Mouse (Mus musculus) embryonic facial prominence, embryonic 12.5 days (tissue): ENCODE results near the gene Sugct. TPM values are rescaled to one million over a fixed set of nuclear protein-coding genes. Genes with fewer than 3 reads are reported as not detected.

ENCODE experiments used
- ATAC-seq: fragments of 200-750 bp; cut with Nextera tagmentation; 2 replicates; pipeline ENCODE4 v1.8.0; 2017; ENCODE audit not compliant: insufficient number of reproducible peaks, insufficient read depth, low FRiP score, low TSS enrichment
- H3K27ac ChIP-seq: fragments of 300-500 bp; sonication (generic); 2 replicates; pipeline ENCODE4 v1.5.1; 2016; ENCODE audit warnings: mild to moderate bottlenecking
- H3K27me3 ChIP-seq: fragments of 300-500 bp; sonication (generic); 2 replicates; pipeline ENCODE4 v1.6.1; 2016; ENCODE audit warnings: mild to moderate bottlenecking, moderate library complexity
- H3K36me3 ChIP-seq: fragments of 300-500 bp; sonication (generic); 2 replicates; pipeline ENCODE4 v1.6.1; 2016; ENCODE audit warnings: mild to moderate bottlenecking
- H3K4me1 ChIP-seq: fragments of 300-500 bp; sonication (generic); 2 replicates; pipeline ENCODE4 v1.6.1; 2016
- H3K4me2 ChIP-seq: fragments of 300-500 bp; sonication (generic); replicated peaks from 2 replicates; pipeline ENCODE4 v1.6.1; 2016; ENCODE audit warnings: mild to moderate bottlenecking, moderate library complexity
- H3K4me3 ChIP-seq: fragments of 300-500 bp; sonication (generic); 2 replicates; pipeline ENCODE4 v1.5.1; 2016; ENCODE audit warnings: mild to moderate bottlenecking
- H3K9ac ChIP-seq: fragments of 300-500 bp; sonication (generic); 2 replicates; pipeline ENCODE4 v1.6.1; 2016; ENCODE audit warnings: mild to moderate bottlenecking, moderate library complexity
- H3K9me3 ChIP-seq: fragments of 300-500 bp; sonication (generic); 2 replicates; pipeline ENCODE4 v1.6.1; 2016; ENCODE audit warnings: mild to moderate bottlenecking, moderate library complexity
- WGBS: fragments of 180-500 bp; shearing (Covaris S2); methylation state at CpG from one replicate; pipeline ENCODE4 v1.1.7; 2016; 5-methylcytosine and 5-hydroxymethylcytosine counted together
- polyA plus RNA-seq: library from polyadenylated mRNA; unstranded; fragments of >200 nt; fragmentation: Nextera tagmentation; extraction: Ambion mirVana; gene quantifications from 2 replicates; pipeline ENCODE4 v1.2.1, GENCODE M21; 2016

Sugct gene
- polyA plus RNA-seq, 1 experiment from 2014 or later: 5.3 TPM

GRCm38 (mm10) chr13:17245936-17246335 is 449.4 kb downstream of the Sugct start:
- H3K9ac ChIP-seq: no peak overlapping the region
- no peak overlapping the region for H3K27ac ChIP-seq
- H3K4me3 ChIP-seq: no peak overlapping the region
- H3K4me2 ChIP-seq: no peak overlapping the region
- 72% methylated on average over 3 of the region's 3 CpGs for WGBS
- no peaks in the 10 kb centered on the region for H3K9me3 ChIP-seq
- no peaks in the 10 kb centered on the region for H3K27me3 ChIP-seq
- ATAC-seq: no peak
- no peaks in the 10 kb centered on the region for H3K36me3 ChIP-seq
- no peaks in the 10 kb centered on the region for H3K4me1 ChIP-seq

- Histone ChIP-seq H3K27me3 (no peaks in the 10 kb centered on the region), H3K4me2 (no peak overlapping the region), H3K4me3 (no peak overlapping the region), H3K9ac (no peak overlapping the region), H3K9me3 (no peaks in the 10 kb centered on the region), H3K4me1 (no peaks in the 10 kb centered on the region; the same call in 1 of the 2 replicates), H3K27ac (no peak overlapping the region), H3K36me3 (no peaks in the 10 kb centered on the region)
- 23% methylated on average over 3 of the region's 3 CpGs for whole genome bisulfite sequencing
- no peak for ATAC-seq
Observed at GRCm38 (mm10) chr13:17216524-17216923, 478.8 kb downstream of the Sugct start.

- H3K36me3 ChIP-seq: no peaks in the 10 kb centered on the region
- H3K9ac ChIP-seq: no peak overlapping the region
- no peaks in the 10 kb centered on the region; the same call in 1 of the 2 replicates for H3K4me1 ChIP-seq
- no peaks in the 10 kb centered on the region for H3K27me3 ChIP-seq
- H3K4me2 ChIP-seq: no peak overlapping the region
- ATAC-seq: no peak
- H3K9me3 ChIP-seq: no peaks in the 10 kb centered on the region
- no peak overlapping the region for H3K4me3 ChIP-seq
- no peak overlapping the region for H3K27ac ChIP-seq
Observed at GRCm38 (mm10) chr13:17212681-17213080, 482.7 kb downstream of the Sugct start.

GRCm38 (mm10) chr13:17190180-17190762 is 505.1 kb downstream of the Sugct start:
- H3K9me3 ChIP-seq: no peaks in the 10 kb centered on the region
- H3K9ac ChIP-seq: no peak overlapping the region
- H3K4me2 ChIP-seq: no peak overlapping the region
- ATAC-seq: no peak
- no peak overlapping the region for H3K27ac ChIP-seq
- H3K36me3 ChIP-seq: no peaks in the 10 kb centered on the region
- H3K27me3 ChIP-seq: no peaks in the 10 kb centered on the region
- H3K4me1 ChIP-seq: peaks cover 3% of the 10 kb centered on the region
- 38% methylated on average over 3 of the region's 3 CpGs for WGBS
- no peak overlapping the region for H3K4me3 ChIP-seq

- peak; percentile 72; the same call in 1 of the 2 replicates for ATAC-seq
- no peaks in the 10 kb centered on the region for H3K36me3 ChIP-seq
- WGBS: 25% methylated on average over 8 of the region's 8 CpGs
- no peaks in the 10 kb centered on the region for H3K9me3 ChIP-seq
- no peak overlapping the region for H3K27ac ChIP-seq
- no peak overlapping the region for H3K4me3 ChIP-seq
- no peak overlapping the region for H3K4me2 ChIP-seq
- H3K27me3 ChIP-seq: no peaks in the 10 kb centered on the region
- no peak overlapping the region for H3K9ac ChIP-seq
- peaks cover 7% of the 10 kb centered on the region for H3K4me1 ChIP-seq
Observed at GRCm38 (mm10) chr13:17185253-17185652, 510.1 kb downstream of the Sugct start.

- Histone ChIP-seq H3K4me2 (no peak overlapping the region), H3K27me3 (no peaks in the 10 kb centered on the region), H3K4me1 (no peaks in the 10 kb centered on the region), H3K36me3 (no peaks in the 10 kb centered on the region), H3K9me3 (no peaks in the 10 kb centered on the region), H3K4me3 (no peak overlapping the region), H3K27ac (no peak overlapping the region), H3K9ac (no peak overlapping the region)
- ATAC-seq: no peak
- WGBS: 64% methylated on average over 3 of the region's 3 CpGs
Observed at GRCm38 (mm10) chr13:17165917-17166316, 529.4 kb downstream of the Sugct start.

GRCm38 (mm10) chr13:17164721-17165120 is 530.6 kb downstream of the Sugct start:
- H3K4me2 ChIP-seq: no peak overlapping the region
- no peak for ATAC-seq
- no peak overlapping the region for H3K27ac ChIP-seq
- no peak overlapping the region for H3K4me3 ChIP-seq
- no peak overlapping the region for H3K9ac ChIP-seq
- no peaks in the 10 kb centered on the region for H3K9me3 ChIP-seq
- H3K36me3 ChIP-seq: no peaks in the 10 kb centered on the region
- H3K27me3 ChIP-seq: no peaks in the 10 kb centered on the region
- H3K4me1 ChIP-seq: no peaks in the 10 kb centered on the region
- WGBS: 73% methylated on average over 3 of the region's 3 CpGs

GRCm38 (mm10) chr13:17146441-17146992 is 548.8 kb downstream of the Sugct start:
- Histone ChIP-seq H3K4me3 (no peak overlapping the region), H3K27ac (no peak overlapping the region), H3K27me3 (no peaks in the 10 kb centered on the region), H3K9ac (no peak overlapping the region), H3K4me1 (no peaks in the 10 kb centered on the region), H3K4me2 (no peak overlapping the region), H3K36me3 (no peaks in the 10 kb centered on the region), H3K9me3 (no peaks in the 10 kb centered on the region)
- ATAC-seq: no peak

- Histone ChIP-seq H3K9ac (no peak overlapping the region), H3K9me3 (no peaks in the 10 kb centered on the region), H3K27me3 (no peaks in the 10 kb centered on the region), H3K4me2 (no peak overlapping the region), H3K4me3 (no peak overlapping the region), H3K36me3 (no peaks in the 10 kb centered on the region), H3K27ac (no peak overlapping the region), H3K4me1 (no peaks in the 10 kb centered on the region)
- ATAC-seq: no peak
- WGBS: 22% methylated on average over 3 of the region's 3 CpGs
Observed at GRCm38 (mm10) chr13:17116073-17116472, 579.3 kb downstream of the Sugct start.

- H3K4me2 ChIP-seq: no peak overlapping the region
- H3K9me3 ChIP-seq: no peaks in the 10 kb centered on the region
- H3K36me3 ChIP-seq: no peaks in the 10 kb centered on the region
- H3K4me1 ChIP-seq: no peaks in the 10 kb centered on the region
- H3K27ac ChIP-seq: no peak overlapping the region
- H3K9ac ChIP-seq: no peak overlapping the region
- WGBS: 61% methylated on average over 1 of the region's 1 CpGs
- H3K4me3 ChIP-seq: no peak overlapping the region
- H3K27me3 ChIP-seq: no peaks in the 10 kb centered on the region
- ATAC-seq: no peak
Observed at GRCm38 (mm10) chr13:17102372-17102771, 593.0 kb downstream of the Sugct start.

- H3K9ac ChIP-seq: no peak overlapping the region
- H3K4me1 ChIP-seq: peaks cover 21% of the 10 kb centered on the region; the same call in 1 of the 2 replicates
- peak overlapping the region; percentile 41; the same call in 1 of the 2 replicates for H3K27ac ChIP-seq
- no peaks in the 10 kb centered on the region for H3K9me3 ChIP-seq
- no peak overlapping the region for H3K4me2 ChIP-seq
- H3K4me3 ChIP-seq: no peak overlapping the region
- H3K36me3 ChIP-seq: no peaks in the 10 kb centered on the region
- no peaks in the 10 kb centered on the region for H3K27me3 ChIP-seq
- no peak for ATAC-seq
- WGBS: 17% methylated on average over 2 of the region's 2 CpGs
Observed at GRCm38 (mm10) chr13:17086547-17086946, 608.8 kb downstream of the Sugct start.

- peak overlapping the region; percentile 67; the same call in 1 of the 2 replicates for H3K27ac ChIP-seq
- H3K9me3 ChIP-seq: no peaks in the 10 kb centered on the region
- peak; percentile 79 for ATAC-seq
- H3K36me3 ChIP-seq: no peaks in the 10 kb centered on the region
- H3K9ac ChIP-seq: no peak overlapping the region
- no peak overlapping the region for H3K4me2 ChIP-seq
- H3K27me3 ChIP-seq: no peaks in the 10 kb centered on the region
- no peak overlapping the region for H3K4me3 ChIP-seq
- peaks cover 21% of the 10 kb centered on the region; the same call in 1 of the 2 replicates for H3K4me1 ChIP-seq
Observed at GRCm38 (mm10) chr13:17086146-17086545, 609.2 kb downstream of the Sugct start.
